Mouse (Mus musculus): ENCODE results near the gene Bach2. TPM values are rescaled to one million over a fixed set of nuclear protein-coding genes. Genes with fewer than 3 reads are reported as not detected.

Gene Bach2
- total and polyA plus RNA-seq, 2 experiments from 2014 or later, result 16.0 to 19.0 TPM

DNA sequence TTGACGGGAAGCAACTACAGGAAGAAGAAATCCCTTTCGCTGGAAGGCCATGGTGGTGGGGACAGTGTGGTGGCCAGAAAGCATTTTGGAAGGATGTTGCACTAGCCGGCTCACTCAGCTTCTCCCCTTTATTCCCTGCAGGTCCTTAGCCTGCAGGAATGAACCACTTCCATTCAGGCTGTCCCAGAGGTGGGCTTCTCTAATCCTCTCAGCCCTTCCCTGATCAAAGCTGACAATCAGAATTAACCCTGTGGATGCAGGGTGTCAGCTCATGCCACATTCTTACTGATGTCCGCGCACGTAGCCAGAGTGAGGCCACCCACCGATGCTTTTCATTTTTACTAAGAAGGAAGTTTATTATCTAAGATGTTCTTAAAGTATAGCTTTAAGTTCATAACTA is 102.2 kb downstream of the Bach2 start:
- no peak overlapping the region for H3K9ac ChIP-seq
- H3K4me1 ChIP-seq (ENCODE audit: insufficient read depth), result peaks cover 5% of the 10 kb centered on the region; the same call in 1 of the 2 replicates
- no peaks in the 10 kb centered on the region for H3K36me3 ChIP-seq (ENCODE audit: insufficient read depth)
- no peaks in the 10 kb centered on the region for H3K27me3 ChIP-seq (ENCODE audit: insufficient read depth, low read length)
- DNase-seq, result no peak
- 25% methylated on average over 7 of the region's 7 CpGs for WGBS
- no peaks in the 10 kb centered on the region for H3K9me3 ChIP-seq (ENCODE audit: low read length)
- TF ChIP-seq CTCF (IDR thresholded peaks at IDR 0.05; ENCODE audit: low read depth), result no peak
- no peak for ATAC-seq
- no peak overlapping the region for H3K27ac ChIP-seq (ENCODE audit: low read depth, low read length)
- no peak overlapping the region for H3K4me2 ChIP-seq (ENCODE audit: low read depth)
- H3K4me3 ChIP-seq (ENCODE audit: low read depth, low read length), result no peak overlapping the region

DNA sequence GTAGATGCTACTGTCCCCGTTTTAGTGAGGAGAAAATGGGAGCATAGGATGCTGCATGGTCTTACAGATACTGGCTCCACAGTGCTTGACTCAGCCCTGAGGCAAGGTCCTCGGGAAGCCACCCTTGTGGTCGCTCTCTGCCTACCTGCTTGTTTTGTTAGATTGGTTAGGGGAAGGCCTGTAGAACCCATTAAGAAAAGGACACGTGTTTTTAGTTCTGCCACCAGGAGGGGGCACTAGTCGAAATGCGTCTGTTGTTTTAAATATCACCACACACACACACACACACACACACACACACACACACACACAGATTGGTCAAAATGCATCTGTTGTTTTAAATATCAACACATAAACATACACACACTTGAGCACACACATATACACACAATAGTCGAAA is 103.7 kb downstream of the Bach2 start:
- Histone ChIP-seq H3K27me3 (ENCODE audit: insufficient read depth, low read length) (no peaks in the 10 kb centered on the region), H3K9me3 (ENCODE audit: low read length) (no peaks in the 10 kb centered on the region), H3K4me2 (ENCODE audit: low read depth) (no peak overlapping the region), H3K4me1 (ENCODE audit: insufficient read depth) (0 out of 2 replicates have a peak, but pooled peaks cover 5% of the 10 kb centered on the region), H3K4me3 (ENCODE audit: low read depth, low read length) (no peak overlapping the region), H3K27ac (ENCODE audit: low read depth, low read length) (no peak overlapping the region), H3K9ac (no peak overlapping the region), H3K36me3 (ENCODE audit: insufficient read depth) (no peaks in the 10 kb centered on the region)
- DNase-seq (no peak), ATAC-seq (no peak)
- WGBS, result 78% methylated on average over 7 of the region's 7 CpGs
- peak; percentile 43 for TF ChIP-seq CTCF (IDR thresholded peaks at IDR 0.05; ENCODE audit: low read depth)

DNA sequence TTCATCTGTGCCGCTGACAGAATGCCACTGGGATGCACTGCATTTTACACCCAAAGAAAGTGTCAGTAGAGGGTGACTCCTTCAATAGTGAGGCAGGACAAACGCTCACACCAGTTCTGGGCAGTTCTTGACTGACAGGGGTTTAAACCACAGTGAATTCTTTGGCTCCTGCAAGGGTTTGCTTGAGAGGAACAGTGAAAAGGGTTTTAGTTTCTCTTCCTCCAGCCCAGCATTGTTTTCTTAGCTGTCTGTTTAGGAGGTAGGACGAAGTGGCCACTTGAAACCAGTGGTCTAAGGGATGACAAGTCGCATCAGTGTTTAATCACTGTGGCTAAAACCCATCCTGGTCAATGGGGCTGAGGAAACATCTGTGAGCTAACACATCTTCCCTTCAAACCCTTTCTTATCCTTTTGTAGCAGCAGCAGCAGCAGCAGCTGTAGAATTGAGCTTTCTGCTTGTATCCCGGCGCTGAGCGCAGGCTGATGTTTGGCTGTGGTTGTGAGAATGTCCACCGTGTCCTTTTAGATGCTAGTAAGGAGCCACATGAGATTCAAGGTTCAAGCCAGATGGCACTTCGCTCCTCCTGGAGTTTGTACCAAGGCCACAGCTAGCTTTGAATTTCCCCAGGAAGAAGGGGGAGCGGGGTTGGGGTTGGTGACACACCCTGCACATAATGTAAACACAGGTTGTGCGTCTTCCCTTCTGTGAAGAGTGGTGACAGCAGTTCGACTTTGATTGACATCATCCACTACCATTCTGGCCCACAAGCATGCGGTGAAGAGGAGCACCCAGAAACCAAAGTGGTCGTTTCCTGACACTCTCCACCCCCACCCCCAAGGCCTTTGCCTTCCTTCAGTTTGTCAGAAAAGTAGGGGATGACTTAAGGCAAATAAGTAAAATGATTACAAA is 104.9 kb downstream of the Bach2 start:
- no peak overlapping the region for H3K9ac ChIP-seq
- H3K4me1 ChIP-seq (ENCODE audit: insufficient read depth), result 0 out of 2 replicates have a peak, but pooled peaks cover 5% of the 10 kb centered on the region
- DNase-seq (no peak), ATAC-seq (no peak)
- no peak overlapping the region for H3K27ac ChIP-seq (ENCODE audit: low read depth, low read length)
- no peaks in the 10 kb centered on the region for H3K27me3 ChIP-seq (ENCODE audit: insufficient read depth, low read length)
- WGBS, result 54% methylated on average over 14 of the region's 14 CpGs
- TF ChIP-seq CTCF (IDR thresholded peaks at IDR 0.05; ENCODE audit: low read depth), result no peak
- H3K4me2 ChIP-seq (ENCODE audit: low read depth), result no peak overlapping the region
- no peaks in the 10 kb centered on the region for H3K9me3 ChIP-seq (ENCODE audit: low read length)
- H3K4me3 ChIP-seq (ENCODE audit: low read depth, low read length), result no peak overlapping the region
- H3K36me3 ChIP-seq (ENCODE audit: insufficient read depth), result no peaks in the 10 kb centered on the region

DNA sequence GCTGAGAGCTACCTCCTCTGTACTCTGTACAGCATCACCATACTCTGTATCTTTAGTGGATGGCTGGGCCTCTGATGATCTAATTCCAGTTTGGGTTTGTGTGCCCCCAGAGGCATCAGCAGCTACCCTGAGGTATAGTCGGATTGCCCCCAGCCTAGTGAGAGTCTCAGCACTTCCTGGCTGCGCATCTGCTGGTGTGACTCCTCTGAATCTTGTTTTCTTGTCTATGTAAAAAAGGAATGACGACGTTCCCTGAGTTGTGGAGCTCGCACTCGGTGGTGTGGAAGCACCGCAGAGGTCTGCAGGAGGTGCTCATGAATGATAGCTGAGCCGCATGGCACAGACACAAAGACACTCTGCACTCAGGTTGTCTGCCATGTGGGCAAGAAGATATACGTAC is 105.7 kb downstream of the Bach2 start:
- no peaks in the 10 kb centered on the region for H3K36me3 ChIP-seq (ENCODE audit: insufficient read depth)
- no peak overlapping the region for H3K9ac ChIP-seq
- DNase-seq (no peak), ATAC-seq (peak; percentile 12; the same call in 1 of the 2 replicates)
- no peak overlapping the region for H3K27ac ChIP-seq (ENCODE audit: low read depth, low read length)
- no peak overlapping the region for H3K4me3 ChIP-seq (ENCODE audit: low read depth, low read length)
- no peaks in the 10 kb centered on the region for H3K9me3 ChIP-seq (ENCODE audit: low read length)
- 0 out of 2 replicates have a peak, but pooled peaks cover 5% of the 10 kb centered on the region for H3K4me1 ChIP-seq (ENCODE audit: insufficient read depth)
- TF ChIP-seq CTCF (IDR thresholded peaks at IDR 0.05; ENCODE audit: low read depth), result no peak
- H3K27me3 ChIP-seq (ENCODE audit: insufficient read depth, low read length), result no peaks in the 10 kb centered on the region
- WGBS, result 73% methylated on average over 9 of the region's 9 CpGs
- no peak overlapping the region for H3K4me2 ChIP-seq (ENCODE audit: low read depth)

DNA sequence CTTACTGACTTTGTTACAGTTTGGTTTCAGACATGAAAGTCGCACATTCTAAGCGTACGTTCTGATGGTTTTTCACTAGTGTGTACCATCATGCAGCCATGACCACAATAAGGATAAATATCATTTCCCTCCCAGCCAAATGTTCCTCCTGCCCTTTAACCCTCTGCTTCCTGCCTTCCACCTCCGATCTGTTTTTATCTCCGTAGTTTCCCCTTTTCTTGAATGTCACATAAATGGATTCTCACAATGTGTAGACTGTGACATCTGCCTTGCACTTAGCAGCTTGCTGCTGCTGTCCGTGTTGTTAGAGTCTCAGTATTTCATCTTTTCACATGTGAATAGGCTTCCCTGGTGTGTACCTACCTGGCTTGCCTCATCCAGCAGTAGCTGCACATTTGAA is 108.6 kb downstream of the Bach2 start:
- TF ChIP-seq CTCF (IDR thresholded peaks at IDR 0.05; ENCODE audit: low read depth), result no peak
- no peak for ATAC-seq
- H3K27ac ChIP-seq (ENCODE audit: low read depth, low read length), result no peak overlapping the region

DNA sequence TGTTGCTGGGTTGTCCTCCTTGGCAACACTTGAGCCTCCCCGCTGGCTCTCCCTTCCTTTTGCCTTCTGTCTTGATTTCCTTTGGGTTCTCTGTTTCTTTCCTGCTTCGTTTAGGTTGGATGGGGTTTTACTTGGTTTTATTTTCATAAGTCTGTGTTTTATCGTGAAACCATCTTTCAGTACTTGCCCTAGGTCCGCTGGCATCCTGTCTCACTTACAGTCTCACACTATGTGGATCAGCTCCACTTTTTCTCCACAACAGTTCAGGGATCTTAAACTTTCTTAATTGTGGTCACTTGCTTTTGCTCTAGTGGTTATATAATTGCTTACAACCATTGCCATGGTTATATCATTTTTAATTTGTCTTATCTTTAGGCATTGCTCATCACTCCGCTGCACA is 109.1 kb downstream of the Bach2 start:
- Histone ChIP-seq H3K9ac (no peak overlapping the region), H3K27me3 (ENCODE audit: insufficient read depth, low read length) (no peaks in the 10 kb centered on the region), H3K36me3 (ENCODE audit: insufficient read depth) (no peaks in the 10 kb centered on the region), H3K4me2 (ENCODE audit: low read depth) (no peak overlapping the region), H3K4me1 (ENCODE audit: insufficient read depth) (peaks cover 22% of the 10 kb centered on the region), H3K9me3 (ENCODE audit: low read length) (no peaks in the 10 kb centered on the region), H3K4me3 (ENCODE audit: low read depth, low read length) (no peak overlapping the region), H3K27ac (ENCODE audit: low read depth, low read length) (no peak overlapping the region)
- 80% methylated on average over 5 of the region's 5 CpGs for WGBS
- TF ChIP-seq CTCF (IDR thresholded peaks at IDR 0.05; ENCODE audit: low read depth), result no peak
- DNase-seq (no peak), ATAC-seq (no peak)

More for the DNA sequence above, 108.6 kb downstream of the Bach2 start:
- 74% methylated on average over 6 of the region's 6 CpGs for WGBS
- no peaks in the 10 kb centered on the region for H3K27me3 ChIP-seq (ENCODE audit: insufficient read depth, low read length)
- no peaks in the 10 kb centered on the region for H3K36me3 ChIP-seq (ENCODE audit: insufficient read depth)
- H3K4me3 ChIP-seq (ENCODE audit: low read depth, low read length), result no peak overlapping the region
- DNase-seq, result no peak
- H3K9me3 ChIP-seq (ENCODE audit: low read length), result no peaks in the 10 kb centered on the region
- H3K4me2 ChIP-seq (ENCODE audit: low read depth), result no peak overlapping the region
- H3K4me1 ChIP-seq (ENCODE audit: insufficient read depth), result peaks cover 17% of the 10 kb centered on the region; the same call in 1 of the 2 replicates
- H3K9ac ChIP-seq, result no peak overlapping the region

DNA sequence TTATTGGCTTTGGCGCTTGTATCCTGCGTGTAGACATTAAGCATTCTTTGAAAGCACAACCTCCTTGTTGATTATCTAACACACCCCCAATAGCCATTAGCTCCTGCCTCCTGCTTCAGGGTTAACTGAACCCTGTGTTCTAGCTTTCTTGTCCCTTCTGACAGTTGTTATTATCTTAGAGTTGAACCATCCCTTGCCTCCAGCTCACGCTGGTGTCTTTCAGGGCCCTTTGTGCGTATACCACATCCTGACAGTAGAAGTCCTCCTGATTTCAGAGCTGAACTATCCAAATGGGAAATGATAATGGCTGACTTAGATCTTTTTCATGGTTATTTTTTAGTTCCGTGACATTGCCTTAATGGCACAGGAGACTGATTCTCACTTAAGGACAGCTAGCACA is 110.8 kb downstream of the Bach2 start:
- no peaks in the 10 kb centered on the region for H3K9me3 ChIP-seq (ENCODE audit: low read length)
- no peaks in the 10 kb centered on the region for H3K27me3 ChIP-seq (ENCODE audit: insufficient read depth, low read length)
- 94% methylated on average over 5 of the region's 5 CpGs for WGBS
- DNase-seq, result no peak
- no peak overlapping the region for H3K4me2 ChIP-seq (ENCODE audit: low read depth)
- no peak overlapping the region for H3K9ac ChIP-seq
- H3K36me3 ChIP-seq (ENCODE audit: insufficient read depth), result no peaks in the 10 kb centered on the region
- no peak overlapping the region for H3K27ac ChIP-seq (ENCODE audit: low read depth, low read length)
- H3K4me3 ChIP-seq (ENCODE audit: low read depth, low read length), result no peak overlapping the region
- peaks cover 22% of the 10 kb centered on the region for H3K4me1 ChIP-seq (ENCODE audit: insufficient read depth)
- ATAC-seq, result no peak
- TF ChIP-seq CTCF (IDR thresholded peaks at IDR 0.05; ENCODE audit: low read depth), result no peak
